Mouse (Mus musculus): ENCODE measurements around the gene Cit. TPM values are rescaled to one million over a fixed set of nuclear protein-coding genes. Genes with fewer than 3 reads are reported as not detected.

Cit gene
- total RNA-seq (2023), result 1 to 10 TPM; 4.6 TPM

DNA sequence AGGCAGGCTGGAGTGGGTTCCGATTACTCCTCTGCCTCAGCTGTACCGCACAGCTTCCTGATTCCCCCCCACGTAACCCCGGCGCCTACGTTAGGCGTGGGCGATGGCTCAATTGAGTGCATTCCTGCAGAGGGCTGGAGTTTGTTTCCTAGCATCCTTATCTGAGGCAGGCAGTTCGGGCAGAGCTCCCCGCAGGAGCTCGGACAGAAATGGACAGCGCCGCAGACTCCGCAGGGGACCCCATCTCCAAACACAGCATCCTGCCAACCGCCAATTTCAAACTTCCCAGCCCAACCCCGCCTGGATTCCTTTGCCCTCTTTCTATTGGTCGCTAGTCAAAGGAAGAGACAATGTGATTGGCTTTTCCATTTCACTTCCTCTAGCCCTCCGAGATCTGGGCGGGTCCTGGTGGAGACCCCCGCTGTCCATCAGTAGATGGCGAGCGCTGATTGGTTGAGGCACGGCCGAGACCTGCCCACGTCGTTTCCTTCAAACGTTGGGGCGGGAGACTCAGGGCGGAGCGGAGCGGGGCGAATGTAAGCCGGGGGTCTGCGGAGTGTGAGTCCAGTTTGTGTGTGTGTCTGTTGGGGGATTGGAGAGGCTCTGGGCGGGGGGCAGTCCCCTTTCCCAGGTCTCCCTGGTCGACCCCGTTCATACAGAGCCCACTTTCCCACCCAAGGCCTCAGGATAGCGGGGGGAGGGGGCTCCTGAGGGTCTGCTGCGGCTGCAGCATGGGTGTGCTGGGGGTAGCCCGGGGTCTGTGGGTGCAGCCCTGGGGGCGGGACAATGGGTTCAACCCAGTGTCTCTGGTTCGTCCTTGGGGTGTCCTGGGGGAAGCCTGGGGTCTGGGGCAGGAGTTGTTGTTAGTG lies at the start of gene Cit:
TSS of gene Cit (plus strand) at position 513 of the 869 bp plus-strand sequence.

DNA sequence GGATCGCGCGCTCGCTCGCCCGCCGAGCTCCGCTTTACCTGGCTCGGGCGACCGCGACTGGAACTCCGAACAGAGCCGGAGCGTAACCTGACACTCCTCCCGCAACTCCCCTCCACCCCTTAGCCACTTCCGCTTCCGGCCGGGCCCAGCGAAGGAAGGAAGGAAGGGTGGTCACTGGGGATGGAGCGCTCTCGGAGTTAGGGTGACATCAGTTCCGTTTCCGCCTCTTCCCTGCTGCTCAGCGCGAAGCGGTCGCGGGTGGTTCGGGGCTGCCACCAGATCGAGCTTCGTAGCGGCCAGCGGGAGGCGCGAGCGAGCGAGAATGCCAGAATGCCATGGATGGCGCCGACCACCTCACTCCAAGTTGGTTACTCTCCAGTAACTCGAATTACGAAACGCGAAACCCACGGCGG lies 179.3 kb downstream of the Cit start, which contains the start of gene Prkab1:
TSS of gene Prkab1 (minus strand) at position 182 of the 413 bp plus-strand sequence.

Other genes with a start within 250 kb of the Cit start
- gene Rab35, start 213.4 kb upstream of the Cit start, total RNA-seq (2023), result 10 to 100 TPM; 61.3 to 69.9 TPM
- gene Bicdl1, start 113.7 kb upstream of the Cit start, total RNA-seq (2023), result 1 to 10 TPM; 3.4 to 5.1 TPM
- 10 to 100 TPM; 85.5 to 95.3 TPM for gene Prkab1, start 179.2 kb downstream of the Cit start, total RNA-seq (2023)
- not detected for gene Tmem233, start 238.0 kb downstream of the Cit start, total RNA-seq (2023)